Mouse (Mus musculus): Measurements from ENCODE around the gene D630045J12Rik.

DNA sequence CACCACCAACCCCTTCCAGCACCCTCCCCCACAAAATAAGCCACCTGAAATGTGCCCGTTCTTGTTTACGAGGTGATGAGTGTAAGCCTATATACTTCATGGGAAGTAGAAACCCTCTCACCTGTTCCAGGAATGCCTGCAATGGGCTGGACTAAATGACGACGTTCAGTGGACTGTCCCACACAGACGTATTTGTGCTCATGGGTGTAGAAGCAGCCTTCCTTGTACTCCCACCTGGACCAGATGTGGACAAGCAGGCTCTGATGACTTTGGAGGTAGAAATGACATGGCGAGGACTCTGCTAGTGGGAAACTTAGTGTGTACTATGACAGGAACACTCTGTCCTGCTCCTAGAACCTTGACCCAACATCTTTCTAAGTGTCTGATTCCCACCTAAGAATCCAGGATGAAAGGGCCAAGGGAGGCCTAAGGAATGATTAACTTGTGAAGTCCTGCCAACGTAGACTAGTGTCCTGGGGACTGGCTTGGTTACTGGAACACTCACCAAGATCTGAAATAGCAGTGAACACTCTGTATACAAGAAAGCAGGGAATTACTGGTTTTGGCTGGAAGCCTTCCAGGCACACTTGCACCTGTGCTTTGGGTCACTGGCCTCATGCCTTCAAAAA lies 129.5 kb downstream of the D630045J12Rik start, which contains the start of gene Atp6v0a4:
- TF ChIP-seq CTCF (IDR thresholded peaks at IDR 0.05) (no peak), EP300 (IDR thresholded peaks at IDR 0.05) (peak; percentile 98)

Data from lung, postnatal 0 days (tissue).